Mouse (Mus musculus) kidney, adult 9 months (tissue): ENCODE results near the gene Amh.
"Not testable (repeated sequence)": the region's sequence is repeated elsewhere in the genome, so short reads cannot be mapped to it uniquely, and the experiment has no call there.

Experiments used
- DNase-seq: peaks from one replicate; pipeline ENCODE4 v3.0.0; 2022

Gene Amh

GRCm38 (mm10) chr10:80808099-80808984, 3.3 kb downstream of the Amh start:
- DNase-seq = no peak

GRCm38 (mm10) chr10:80808985-80809632, 4.1 kb downstream of the Amh start:
- no peak for DNase-seq

- no peak for DNase-seq
Measured at GRCm38 (mm10) chr10:80810084-80810483, 5.0 kb downstream of the Amh start.

DNA sequence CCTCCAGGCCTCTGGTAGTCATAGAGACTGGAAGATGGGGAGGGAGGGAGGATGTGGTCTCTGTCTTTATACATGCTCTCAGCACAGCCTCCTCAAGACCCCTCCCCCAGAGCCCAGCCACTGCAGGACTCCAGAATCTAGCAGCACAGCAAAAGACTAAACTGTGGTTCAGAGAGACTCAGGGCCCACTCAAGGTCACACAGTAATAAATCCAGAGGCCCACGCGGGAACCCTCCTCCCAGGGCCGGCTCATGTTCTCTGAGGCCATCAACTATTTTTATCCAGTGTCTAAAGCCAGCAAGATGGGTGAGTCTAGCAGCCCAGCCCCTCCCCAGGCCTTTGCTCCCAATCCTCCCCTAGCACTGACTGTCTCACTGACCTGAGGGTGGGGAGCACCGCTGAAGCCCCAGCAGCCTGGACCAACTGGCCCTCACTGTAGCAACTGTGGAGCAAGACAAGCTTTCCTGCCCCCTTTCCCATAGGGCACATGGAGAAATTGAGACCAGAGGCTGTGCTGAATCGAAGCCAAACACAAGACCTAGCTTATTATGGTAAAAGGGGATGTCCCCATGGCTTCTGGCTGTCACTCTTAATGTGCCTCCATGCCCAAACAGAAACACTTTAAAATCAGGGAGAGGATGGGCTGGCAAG, 7.5 kb downstream of the Amh start:
- DNase-seq = no peak

GRCm38 (mm10) chr10:80813366-80813765, 8.3 kb downstream of the Amh start, which contains the start of gene Jsrp1:
Gene Jsrp1 (minus strand): TSS chr10:80813498.
- no peak for DNase-seq

DNA sequence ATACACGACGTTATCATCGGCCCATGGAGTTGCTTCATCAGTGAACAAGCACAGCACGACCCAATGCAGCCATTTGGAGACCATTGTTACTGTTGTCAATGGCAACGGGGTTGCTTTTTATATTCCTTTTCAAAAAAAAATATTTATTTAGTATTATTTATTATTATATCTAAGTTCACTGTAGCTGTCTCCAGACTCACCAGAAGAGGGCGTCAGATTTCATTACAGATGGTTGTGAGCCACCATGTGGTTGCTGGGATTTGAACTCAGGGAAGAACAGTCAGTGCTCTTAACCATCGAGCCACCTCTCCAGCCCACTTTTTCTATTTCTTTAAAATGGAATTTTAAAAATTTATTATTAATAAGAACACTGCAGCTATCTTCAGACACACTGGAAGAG, 9.8 kb downstream of the Amh start:
- DNase-seq = no peak

DNA sequence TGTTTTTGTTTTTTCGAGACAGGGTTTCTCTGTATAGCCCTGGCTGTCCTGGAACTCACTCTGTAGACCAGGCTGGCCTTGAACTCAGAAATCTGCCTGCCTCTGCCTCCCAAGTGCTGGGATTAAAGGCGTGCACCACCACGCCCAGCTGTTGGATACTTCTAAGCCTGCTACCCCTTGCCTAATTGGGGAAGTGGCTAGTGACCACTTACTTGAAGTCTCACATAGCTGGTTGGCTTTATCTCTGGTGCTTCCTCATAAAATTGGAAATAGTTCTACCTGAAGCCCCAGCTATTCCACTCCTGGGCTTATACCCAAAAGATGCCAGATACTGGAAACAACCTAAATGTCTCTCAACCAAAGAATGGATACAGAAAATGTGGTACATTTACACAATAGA, 11.3 kb downstream of the Amh start:
- DNase-seq = not testable (repeated sequence)

- no peak for DNase-seq
Measured at GRCm38 (mm10) chr10:80817164-80817563, 12.1 kb downstream of the Amh start.

DNA sequence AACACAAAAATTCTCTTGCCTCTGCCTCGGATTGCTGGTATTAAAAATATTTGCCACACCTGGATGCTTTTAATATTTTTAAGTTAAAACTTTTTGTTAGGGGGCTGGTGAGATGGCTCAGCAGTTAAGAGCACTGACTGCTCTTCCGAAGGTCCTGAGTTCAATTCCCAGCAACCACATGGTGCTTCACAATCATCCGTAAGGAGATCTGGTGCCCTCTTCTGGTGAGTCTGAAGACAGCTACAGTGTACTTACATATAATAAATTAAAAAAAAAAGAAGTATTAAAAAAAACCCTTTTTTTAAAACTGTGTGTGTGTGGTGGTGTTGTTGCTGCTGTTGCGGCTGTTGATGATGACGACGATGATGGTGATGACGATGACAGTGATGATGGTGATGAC, 12.9 kb downstream of the Amh start:
- not testable (repeated sequence) for DNase-seq

DNA sequence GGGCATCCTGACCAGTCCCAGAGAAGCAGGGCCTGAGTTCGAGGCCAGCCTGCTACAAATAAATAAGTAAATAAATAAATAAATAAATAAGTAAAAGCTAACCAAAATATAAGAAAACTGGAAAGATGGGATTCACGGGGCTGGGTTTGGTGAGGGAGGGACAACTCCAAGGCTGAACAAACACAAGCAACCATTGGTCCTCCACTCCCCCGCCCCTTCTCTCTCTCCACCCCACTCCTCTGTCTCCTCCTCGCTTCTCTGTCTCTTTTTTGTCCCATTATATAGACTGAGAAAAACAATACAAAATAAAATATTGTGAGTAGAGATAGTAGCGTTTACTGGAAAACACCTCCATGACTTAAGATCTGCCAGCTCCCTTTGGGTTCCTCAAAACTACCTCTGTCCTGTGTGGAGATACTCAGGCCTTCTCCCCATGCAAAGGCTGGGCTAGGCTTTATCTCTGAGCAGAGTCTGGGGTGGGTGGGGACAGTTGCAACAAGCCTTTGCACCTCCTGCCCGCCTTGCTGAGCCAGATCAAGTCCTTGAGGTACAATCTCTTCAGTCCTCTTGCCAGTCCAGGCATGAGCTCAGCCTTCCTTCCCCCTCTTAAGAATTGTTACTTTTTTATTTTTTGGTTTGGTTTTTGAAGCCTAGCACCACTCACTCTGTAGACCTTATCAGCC, 13.7 kb downstream of the Amh start:
- no peak for DNase-seq

DNA sequence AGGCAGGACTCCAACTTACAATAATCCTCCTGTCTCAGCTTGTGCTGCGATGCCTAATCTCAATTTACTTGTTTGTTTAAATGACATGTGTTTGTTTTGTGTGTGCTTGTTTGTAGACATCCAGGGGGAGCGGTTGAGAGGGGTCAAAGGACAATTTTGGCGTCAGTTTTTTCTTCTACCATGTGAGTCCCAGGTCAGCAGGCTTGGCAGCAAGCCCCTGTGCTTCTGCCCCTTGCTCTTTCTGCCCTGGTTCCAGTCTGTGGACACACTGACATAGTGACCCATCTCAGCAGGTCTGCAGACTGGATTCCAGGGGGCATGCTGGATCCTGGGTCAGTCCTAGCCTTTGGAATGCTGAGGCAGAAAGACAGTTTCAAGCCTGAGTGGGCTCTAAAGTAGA, 14.4 kb downstream of the Amh start:
- DNase-seq = peak; percentile 87

DNA sequence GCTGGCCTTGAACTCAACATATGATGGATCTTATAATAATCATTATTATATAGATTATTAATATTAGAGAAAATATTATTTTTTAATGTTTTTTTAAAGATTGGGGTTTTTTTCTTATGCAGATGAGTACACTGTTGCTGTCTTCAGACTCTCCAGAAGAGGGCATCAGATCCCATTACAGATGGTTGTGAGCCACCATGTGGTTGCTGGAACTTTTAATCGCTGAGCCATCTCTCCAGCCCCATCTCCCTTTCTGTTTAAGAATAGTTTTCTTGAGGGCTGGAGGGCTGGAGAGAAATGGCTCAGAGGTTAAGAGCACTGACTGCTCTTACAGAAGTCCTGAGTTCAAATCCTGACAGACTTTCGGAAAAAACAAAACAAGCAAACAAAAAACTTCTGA, 16.9 kb downstream of the Amh start:
- DNase-seq = peak; percentile 52

GRCm38 (mm10) chr10:80822528-80822927, 17.5 kb downstream of the Amh start:
- DNase-seq = no peak

- DNase-seq = no peak
Measured at GRCm38 (mm10) chr10:80823316-80823715, 18.3 kb downstream of the Amh start.

- DNase-seq = peak; percentile 41
Measured at GRCm38 (mm10) chr10:80823847-80824643, 19.0 kb downstream of the Amh start.

- no peak for DNase-seq
Measured at GRCm38 (mm10) chr10:80824827-80825226, 19.8 kb downstream of the Amh start.

DNA sequence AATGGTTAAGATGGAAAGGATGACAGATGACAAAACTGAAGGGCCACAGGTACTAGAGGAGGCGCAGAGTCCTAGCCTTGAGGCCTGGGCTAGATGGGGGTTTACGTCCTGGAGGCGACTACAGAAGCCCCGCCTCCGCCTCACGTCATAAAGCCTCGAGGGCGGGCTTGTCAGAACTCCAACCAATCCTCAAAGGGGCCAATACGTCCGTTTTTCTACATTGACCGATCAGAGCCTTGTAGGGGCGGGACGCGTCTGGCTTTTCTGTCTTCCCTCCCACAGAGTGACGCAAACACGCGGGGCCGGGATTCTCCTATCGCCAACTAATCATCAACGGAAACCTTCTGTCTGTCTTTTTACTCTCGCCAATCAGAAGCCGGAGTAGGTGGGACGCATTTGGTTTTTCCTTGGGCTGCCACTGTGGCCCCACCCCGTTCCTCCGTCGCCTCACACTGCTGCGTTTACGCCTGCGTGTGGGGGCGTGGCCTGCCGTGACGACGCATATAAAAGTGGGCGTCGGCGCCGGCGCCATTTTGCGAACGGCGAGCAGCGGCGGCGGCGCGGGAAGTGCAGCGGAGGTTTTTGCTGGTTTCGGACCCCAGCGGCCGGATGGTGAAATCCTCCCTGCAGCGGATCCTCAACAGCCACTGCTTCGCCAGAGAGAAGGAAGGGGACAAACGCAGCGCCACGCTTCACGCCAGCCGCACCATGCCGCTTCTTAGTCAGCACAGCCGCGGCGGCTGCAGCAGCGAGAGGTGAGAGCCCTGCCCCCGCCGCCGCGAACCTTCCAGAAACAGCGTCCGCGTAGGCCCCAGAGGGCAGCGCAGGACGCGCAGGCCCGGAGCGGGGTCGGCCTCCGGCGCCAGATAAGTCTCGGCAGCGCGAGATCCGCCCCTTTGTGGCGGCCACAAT, 21.4 kb downstream of the Amh start, which contains the start of gene Oaz1:
Gene Oaz1, plus strand, starts transcription at position 506 of the 912 bp plus-strand sequence.
- peak; percentile 100 for DNase-seq

DNA sequence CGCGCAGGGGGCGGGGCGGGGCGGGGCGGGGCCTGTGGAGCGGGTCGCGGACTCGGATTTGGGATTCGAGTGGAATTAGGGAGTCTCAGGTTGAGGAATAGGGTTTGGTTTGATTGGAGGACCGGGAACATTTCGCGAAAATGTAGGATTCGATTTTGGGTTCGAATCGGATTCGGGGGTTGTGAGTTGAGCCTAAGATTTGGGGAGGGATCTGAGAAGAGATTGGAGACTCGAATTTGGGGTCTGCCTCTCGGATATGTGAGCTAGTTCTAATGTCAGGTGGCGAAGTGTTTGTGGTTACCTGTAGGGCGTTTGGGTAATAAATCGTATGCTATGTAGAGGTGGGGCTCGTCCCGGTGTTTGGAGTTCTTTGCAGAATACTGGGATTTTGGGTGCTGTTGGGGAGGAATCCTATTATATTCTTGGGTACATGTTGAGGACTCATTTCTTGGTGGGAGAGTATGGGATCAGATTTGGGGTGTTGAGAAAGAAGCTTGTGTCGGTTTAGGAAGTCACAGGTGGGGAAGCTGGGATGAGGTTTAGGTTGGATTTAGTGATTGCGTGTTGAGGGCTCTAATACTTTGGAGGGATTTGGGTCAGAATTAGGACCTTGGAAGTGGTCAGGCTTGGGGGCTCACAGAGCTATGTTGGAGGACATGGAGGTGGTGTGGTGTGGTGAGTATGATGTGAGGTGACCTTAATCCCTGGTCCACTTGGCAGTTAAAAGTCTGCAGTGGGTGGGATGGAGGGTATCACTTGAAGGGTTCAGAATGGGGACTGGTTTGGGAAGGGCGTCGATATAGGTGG, 22.2 kb downstream of the Amh start:
- no peak for DNase-seq

- no peak for DNase-seq
Measured at GRCm38 (mm10) chr10:80827870-80828420, 22.9 kb downstream of the Amh start.

DNA sequence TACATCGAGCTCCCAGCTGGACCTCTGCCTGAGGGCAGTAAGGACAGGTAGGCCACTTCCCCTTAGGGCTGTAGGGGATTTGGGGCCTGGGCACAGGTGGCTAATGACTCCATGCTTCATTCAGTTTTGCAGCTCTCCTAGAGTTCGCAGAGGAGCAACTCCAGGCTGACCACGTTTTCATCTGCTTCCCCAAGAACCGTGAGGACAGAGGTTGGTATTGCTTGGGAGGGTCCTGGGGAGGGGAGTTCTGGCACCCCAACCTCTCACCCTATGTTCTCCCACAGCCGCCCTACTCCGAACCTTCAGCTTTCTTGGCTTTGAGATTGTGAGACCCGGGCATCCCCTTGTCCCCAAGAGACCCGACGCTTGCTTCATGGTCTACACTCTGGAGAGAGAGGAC, 23.5 kb downstream of the Amh start:
- not testable (repeated sequence) for DNase-seq
